Mouse (Mus musculus): Measurements from ENCODE around the gene Popdc3. TPM values are rescaled to one million over a fixed set of nuclear protein-coding genes. Genes with fewer than 3 reads are reported as not detected.
"Not testable (repeated sequence)": the region's sequence is repeated elsewhere in the genome, so short reads cannot be mapped to it uniquely, and the experiment has no call there.

Gene Popdc3
- total RNA-seq, 1 experiment from 2014 or later = not detected

DNA sequence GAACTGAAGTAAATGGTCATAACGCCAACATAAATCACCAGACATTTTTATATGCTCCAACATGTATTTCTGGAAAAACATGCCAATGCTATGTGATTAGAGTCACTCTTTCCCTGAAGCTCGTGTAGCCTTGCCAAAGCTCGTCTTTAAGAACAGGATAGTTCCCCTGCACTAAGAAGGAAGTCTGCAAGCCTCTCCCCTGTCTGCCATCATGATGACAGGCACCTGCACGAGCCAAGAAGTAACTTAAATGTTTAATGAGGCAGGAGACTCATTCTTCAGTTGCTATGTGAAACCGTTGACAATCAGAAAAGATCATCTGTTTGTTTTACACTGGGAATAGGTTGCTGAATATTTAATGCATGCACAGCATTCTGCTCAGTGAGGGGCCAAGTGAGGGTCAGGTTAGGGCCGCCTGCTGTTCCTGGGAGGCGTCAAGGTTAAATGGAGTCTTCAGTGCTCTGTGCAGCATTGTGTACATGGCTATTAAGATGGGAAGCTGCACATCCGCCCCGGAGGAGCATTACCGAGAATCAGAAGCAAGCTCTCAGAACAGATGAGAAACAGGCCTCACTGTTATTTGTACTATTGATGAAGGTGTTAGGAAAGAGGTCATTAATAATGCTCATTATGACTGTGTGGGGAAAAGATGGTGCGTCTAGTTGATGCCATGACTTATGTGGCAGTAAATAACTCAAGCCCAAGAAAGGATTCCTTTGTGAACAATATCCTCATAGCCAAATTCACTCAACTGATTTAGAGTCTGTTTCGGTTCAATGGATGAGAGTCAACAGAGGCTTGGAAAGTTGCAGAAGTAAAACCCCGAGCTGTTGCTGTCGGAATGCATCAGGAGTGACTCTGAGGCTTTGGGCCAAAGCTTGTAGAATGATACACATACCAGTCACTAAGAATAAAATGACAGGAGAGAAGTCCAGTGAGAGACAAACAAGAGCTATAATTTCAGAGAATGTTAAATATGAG is 15.7 kb downstream of the Popdc3 start:
- no peak for ATAC-seq (replicated peaks; ENCODE audit: insufficient number of reproducible peaks, low FRiP score, low TSS enrichment, poor library complexity, severe bottlenecking)

DNA sequence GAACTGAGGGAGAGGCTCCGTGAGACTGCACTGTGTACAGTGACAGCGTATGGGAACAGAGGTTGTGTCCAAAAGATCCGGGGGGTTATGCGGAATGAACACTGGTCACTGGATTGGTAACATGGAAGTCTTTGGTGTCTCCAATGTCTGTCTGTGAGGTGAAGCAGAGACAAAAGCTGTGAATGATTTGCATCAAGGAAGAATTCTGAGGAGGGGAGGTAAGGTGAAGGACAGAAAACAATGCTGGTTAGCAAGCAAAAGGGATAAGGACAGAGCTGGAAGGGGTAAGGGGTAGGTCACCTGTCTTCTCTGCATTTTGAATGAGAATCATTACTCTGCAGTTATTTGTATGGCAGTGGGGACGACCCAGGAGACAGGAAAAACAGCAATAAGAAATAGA is 16.6 kb downstream of the Popdc3 start:
- ATAC-seq (replicated peaks; ENCODE audit: insufficient number of reproducible peaks, low FRiP score, low TSS enrichment, poor library complexity, severe bottlenecking) = no peak

DNA sequence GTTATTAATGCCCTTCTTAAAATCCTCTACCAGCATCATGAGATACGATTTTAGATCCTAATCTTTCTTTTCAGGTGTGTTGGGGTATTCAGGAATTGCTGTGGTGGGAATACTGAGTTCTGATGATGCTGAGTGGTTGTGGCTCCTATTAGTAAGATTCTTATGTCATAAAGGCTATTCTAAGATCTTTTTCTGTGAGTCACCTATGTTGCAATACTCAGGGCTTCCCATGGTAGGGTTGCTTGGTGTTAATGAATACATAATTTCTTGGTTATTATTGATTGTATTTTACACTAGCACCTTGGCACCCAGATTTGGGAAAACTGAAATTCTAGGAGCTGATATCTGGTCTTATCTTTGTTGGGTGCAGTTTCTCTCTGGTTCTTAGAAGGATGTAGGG is 26.7 kb downstream of the Popdc3 start:
- ATAC-seq (replicated peaks; ENCODE audit: insufficient number of reproducible peaks, low FRiP score, low TSS enrichment, poor library complexity, severe bottlenecking) = no peak

DNA sequence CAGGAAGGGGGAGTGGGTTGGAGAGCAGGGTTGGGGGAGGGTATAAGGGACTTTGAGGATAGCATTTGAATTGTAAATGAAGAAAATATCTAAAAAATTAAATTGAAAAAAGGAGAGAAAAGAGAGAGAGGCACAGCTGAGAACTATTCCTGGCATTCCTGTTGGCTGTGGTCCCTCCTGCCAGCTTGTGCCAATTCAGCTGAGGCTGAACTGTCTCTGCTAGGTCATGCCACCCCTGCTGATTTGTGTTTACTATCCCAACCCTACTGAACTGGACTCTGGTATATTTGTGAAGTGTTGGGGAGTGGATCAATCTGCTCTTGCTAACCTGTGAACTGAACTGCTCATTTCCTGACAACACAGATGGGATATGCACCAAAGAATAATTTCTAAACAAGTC is 32.3 kb downstream of the Popdc3 start:
- no peak for ATAC-seq (replicated peaks; ENCODE audit: insufficient number of reproducible peaks, low FRiP score, low TSS enrichment, poor library complexity, severe bottlenecking)

DNA sequence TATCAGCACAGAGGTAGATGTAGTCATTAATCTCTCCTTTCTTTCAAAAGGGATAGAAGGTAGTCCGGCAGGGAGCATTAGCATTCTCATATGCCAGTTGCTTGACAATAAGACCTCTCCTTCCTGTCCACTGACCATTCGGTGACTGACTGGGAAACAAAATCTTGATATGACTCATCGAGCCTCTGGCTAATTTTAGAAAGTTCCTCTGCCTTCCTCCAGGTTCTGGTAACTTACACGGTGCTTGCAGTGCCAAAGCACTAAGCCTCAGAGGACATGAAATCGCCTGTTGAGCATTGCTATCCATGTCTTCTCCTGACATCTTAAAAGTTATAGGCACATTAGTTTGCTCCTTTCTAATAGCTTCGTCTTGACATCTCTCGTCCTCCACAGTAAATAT is 38.8 kb downstream of the Popdc3 start:
- ATAC-seq (replicated peaks; ENCODE audit: insufficient number of reproducible peaks, low FRiP score, low TSS enrichment, poor library complexity, severe bottlenecking) = no peak

DNA sequence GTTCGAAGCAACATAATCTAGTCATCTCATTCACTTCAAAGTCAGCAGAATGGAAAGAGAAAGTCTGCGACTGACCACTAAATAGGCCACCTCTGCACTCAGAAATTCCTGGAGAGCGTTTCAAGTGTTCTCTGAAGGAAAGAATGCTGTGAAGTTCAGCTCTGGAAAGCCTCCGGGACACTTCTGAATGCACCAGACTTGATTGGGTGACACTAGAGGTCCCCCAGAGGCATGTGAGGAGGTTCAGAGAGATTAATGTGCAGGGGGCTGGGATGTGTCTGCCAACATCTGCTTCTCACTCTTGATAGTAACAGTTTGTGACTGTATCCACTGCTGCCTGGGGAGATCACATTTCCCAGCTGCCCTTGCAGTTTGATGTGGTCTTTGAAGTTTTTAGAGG is 52.1 kb downstream of the Popdc3 start:
- ATAC-seq (replicated peaks; ENCODE audit: insufficient number of reproducible peaks, low FRiP score, low TSS enrichment, poor library complexity, severe bottlenecking) = no peak

DNA sequence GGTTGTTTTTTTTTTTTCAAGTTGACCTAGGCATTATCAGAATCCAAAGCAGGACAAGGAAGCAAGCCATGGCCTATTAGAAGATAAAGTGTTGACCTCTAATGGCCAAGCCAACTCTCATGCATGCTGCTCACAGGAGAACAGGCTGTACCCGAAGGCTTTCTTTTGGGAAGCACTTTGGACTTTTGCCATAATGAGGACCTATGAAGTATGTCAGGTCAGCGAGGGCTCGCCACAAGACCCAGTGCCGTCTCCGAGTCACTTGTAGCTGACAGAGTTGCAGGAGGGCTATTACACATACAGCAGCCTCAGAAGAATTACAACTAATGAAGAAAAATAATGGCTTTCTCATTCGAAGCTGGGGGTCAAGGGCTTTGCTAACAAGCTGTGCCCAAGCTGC is 55.5 kb downstream of the Popdc3 start:
- ATAC-seq (replicated peaks; ENCODE audit: insufficient number of reproducible peaks, low FRiP score, low TSS enrichment, poor library complexity, severe bottlenecking) = no peak

DNA sequence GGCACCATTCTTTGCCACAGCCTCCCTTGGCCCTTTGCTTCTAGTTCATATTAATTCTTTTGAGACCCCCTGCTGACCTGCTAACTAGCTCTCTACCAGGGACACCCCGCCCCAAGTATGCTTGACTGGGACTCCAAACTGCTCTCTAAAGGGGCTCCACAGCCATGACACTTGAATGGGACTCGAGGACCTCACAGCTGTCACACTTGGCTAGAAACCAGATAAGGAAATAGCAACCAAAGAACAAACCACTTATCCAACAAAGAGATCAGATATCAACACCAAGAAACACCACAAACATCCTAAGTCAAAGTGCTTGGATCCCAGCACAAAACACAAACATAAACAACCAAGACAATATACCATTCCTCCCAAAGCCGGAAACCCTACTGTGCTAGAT is 58.4 kb downstream of the Popdc3 start:
- ATAC-seq (replicated peaks; ENCODE audit: insufficient number of reproducible peaks, low FRiP score, low TSS enrichment, poor library complexity, severe bottlenecking) = no peak

DNA sequence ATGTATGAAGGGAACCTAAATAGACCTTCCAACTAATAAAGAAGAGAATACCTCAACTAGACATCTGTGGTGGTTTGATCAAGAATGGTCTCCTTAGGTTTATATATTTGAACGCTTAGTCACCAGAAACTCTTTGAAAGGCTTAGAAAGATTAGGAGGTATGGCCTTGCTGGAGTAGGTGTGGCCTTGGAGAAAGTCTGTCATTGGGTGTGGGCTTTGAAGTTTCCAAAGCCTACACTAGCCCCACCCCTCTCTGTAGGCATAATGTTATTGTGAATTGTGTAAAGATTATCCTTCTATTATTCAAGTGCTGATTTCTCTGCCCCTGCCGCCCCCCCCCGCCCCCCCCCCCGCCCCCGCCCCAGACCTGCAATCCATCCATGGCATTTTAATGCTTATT is 59.6 kb downstream of the Popdc3 start:
- no peak for ATAC-seq (replicated peaks; ENCODE audit: insufficient number of reproducible peaks, low FRiP score, low TSS enrichment, poor library complexity, severe bottlenecking)

DNA sequence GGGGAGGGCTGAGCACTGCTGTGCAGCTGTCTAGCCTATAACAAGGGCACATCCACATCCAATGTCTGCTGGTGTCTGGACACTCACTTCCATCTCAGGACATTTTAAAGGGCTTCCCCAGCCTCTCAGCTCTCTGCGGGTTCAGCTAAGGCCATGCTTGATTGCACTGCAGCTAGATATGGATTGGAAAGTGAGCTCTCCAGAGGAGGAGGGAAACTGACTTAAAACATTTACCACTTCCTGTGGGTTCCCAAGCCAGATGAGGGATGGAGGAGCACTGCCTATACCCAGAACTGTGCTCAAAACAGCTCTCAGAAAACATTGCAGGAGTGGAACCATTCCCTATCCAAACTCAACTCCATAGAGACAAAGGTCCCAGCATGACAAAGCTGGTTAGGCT is 82.6 kb downstream of the Popdc3 start:
- ATAC-seq (replicated peaks; ENCODE audit: insufficient number of reproducible peaks, low FRiP score, low TSS enrichment, poor library complexity, severe bottlenecking) = no peak

DNA sequence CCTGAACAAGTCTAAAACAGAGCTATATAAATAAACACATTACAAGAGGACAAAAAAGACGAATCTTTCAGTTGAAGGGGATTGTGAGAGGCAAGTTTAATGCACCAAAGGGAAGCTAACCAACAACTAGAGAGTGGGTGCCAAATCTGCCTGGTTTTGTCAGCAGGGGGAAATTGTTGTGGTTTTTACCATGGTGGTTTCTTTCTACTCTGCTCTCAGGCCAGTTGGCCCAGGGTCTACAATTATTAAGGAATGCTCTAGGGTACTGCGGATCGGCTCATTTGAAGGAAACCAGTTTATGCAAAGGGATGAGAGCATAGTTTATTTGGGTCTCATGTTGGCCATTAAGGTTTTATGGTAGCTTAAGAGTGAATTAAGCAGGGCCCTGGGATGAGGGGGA is 84.2 kb downstream of the Popdc3 start:
- no peak for ATAC-seq (replicated peaks; ENCODE audit: insufficient number of reproducible peaks, low FRiP score, low TSS enrichment, poor library complexity, severe bottlenecking)

DNA sequence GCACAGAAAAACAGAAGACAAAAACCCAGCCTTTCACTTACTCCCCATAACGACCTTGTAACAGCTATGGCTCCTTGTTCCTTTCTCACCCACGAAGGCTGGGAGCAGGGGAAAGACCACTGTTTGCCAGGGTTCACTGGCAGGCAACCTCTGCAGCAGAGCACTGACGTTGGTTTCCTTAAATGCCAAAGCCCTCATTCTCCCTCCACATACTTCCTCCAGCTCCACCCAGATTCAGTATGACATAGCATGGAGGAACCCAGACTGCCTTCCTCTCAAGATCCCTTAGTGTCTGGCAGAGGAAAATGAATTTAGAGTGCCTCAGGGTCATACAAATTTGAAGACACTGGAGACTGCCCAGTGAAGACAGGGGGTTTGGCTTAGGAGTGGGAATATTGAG is 98.6 kb downstream of the Popdc3 start:
- ATAC-seq (replicated peaks; ENCODE audit: insufficient number of reproducible peaks, low FRiP score, low TSS enrichment, poor library complexity, severe bottlenecking) = no peak

DNA sequence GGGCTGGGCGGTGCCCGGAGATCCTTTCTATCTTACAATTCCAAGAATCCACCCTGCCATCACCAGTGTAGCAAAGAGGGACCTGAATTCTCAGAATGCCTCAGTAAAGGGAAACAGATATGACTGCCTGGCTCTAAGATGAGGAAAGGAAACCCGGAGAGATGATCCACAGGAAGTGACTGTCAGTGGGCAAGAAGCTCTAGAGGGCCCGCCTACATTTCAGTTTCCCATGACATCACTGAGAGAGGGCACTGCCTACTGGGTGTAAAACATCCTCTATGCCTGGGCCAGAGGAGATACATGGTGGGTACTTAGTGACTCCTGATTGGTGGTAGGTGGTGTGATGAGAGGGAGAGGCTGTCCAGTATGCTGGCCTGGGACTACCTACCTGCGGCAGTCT is 99.1 kb downstream of the Popdc3 start:
- ATAC-seq (replicated peaks; ENCODE audit: insufficient number of reproducible peaks, low FRiP score, low TSS enrichment, poor library complexity, severe bottlenecking) = no peak

DNA sequence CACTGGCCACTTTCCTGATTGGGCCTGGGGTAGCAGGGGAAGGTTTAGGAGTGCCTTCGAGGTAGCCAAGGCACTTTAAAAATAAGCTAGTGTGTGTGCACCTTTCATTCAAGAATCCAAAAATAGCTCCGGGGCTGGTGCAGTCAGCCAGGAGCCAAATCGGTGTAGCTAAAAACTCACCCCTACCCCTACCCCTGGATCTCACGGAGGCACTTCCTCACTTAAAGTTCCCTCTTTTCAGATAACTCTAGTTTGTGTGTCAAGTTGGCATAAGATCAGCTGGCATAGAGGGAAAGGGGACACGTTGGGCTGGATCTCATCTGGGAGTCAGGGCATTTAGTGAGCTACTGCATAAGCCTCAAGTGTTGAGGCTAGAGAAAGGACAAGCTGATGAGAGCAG is 107.8 kb downstream of the Popdc3 start:
- no peak for ATAC-seq (replicated peaks; ENCODE audit: insufficient number of reproducible peaks, low FRiP score, low TSS enrichment, poor library complexity, severe bottlenecking)

DNA sequence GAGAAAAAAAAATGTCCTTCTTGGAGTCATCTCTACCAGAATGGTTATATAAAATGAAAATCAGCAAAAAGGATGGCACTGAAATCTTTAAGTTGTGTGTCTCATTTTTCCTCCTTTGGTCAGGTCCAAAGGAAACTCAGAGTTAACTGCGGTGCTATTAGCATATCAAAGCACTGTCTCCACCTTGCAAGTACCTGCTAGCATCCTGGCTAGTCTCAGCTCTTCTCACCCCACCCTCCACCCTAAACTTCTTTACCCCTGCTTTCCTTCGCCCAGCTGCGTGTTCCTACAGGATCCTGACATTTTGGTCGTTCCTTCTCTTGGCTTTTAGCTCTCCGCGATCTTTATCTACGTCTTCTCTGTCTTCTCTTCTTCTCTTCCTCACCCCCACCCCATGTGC is 110.5 kb downstream of the Popdc3 start:
- no peak for ATAC-seq (replicated peaks; ENCODE audit: insufficient number of reproducible peaks, low FRiP score, low TSS enrichment, poor library complexity, severe bottlenecking)

DNA sequence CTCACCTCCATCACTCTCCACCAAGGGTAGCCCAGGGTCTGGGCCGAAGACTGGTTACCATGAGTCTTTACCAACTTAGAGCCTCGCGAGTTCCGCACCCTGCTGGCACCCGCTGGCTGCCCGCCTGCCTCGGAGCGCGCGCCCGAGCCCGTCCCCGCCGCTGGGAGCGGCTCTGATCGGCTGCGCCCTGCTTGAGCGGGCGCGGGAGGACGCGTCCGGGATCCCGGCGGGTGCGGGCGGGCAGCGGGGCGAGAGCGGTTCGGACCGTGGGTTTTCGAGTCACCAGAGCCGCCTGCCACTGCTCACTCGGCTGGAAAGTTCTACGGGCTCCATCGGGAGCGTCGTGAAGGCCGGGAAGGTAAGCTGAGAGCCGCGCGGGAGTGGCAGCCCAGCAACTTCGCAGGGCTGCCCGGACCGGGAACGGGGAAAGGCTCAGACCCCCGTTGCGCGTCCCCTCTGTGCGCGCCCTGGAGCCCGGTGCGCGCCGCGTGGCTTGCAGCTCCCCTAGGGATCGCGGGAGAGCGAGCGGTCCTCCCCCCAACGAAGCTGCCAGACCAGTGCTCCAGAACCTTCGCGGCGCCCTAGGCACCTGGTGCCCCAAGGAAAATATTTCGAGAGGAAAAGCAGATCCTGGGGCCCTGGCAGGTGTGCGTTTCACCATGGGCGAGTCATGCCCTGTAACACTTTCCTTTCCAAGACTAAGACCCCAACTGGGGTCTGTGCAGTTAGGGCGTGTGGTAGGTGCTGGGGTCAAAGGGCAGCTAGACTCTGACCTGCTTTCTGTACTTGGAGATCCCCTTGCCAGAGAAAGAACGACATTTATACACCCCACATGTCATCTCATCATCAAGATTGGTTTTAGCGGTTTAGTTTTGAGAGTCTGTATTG is 111.6 kb downstream of the Popdc3 start:
- no peak for ATAC-seq (replicated peaks; ENCODE audit: insufficient number of reproducible peaks, low FRiP score, low TSS enrichment, poor library complexity, severe bottlenecking)

DNA sequence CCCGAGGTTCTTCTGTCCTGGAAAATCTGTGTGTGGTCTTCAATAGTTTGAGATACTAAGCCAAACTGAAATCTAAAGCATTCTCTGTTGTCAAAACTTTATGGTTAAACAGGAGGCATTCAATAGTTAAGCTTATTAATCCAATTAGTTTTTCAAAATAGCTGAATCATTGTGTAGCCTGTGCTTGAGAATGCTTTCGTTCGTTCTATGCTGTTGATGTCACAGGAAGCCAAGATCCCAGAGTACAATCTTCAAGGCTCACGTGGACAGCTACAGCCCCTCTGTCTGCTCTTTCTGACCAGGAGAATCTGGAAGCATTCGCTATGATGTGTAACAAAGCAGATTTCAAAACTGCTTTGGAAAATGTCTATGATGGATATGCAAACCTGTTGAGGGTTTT is 112.7 kb downstream of the Popdc3 start:
- no peak for ATAC-seq (replicated peaks; ENCODE audit: insufficient number of reproducible peaks, low FRiP score, low TSS enrichment, poor library complexity, severe bottlenecking)

DNA sequence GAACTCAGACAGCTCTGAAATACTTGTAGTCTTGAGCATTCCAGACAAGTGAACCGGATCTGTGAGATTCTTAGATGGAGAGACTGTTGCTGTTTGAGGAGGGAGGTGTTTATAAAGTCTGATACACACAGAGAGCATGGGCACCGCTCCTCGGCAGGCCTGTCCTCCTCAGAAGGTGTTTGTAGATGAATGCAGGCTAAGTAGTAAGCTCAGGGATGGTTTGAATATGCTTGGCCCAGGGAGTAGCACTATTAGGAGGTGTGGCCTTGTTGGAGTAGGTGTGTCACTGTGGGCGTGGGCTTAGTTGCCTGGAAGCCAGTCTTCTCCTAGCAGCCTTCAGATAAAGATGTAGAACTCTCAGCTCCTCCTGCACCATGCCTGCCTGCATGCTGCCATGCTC is 114.3 kb downstream of the Popdc3 start:
- not testable (repeated sequence) for ATAC-seq (replicated peaks; ENCODE audit: insufficient number of reproducible peaks, low FRiP score, low TSS enrichment, poor library complexity, severe bottlenecking)

DNA sequence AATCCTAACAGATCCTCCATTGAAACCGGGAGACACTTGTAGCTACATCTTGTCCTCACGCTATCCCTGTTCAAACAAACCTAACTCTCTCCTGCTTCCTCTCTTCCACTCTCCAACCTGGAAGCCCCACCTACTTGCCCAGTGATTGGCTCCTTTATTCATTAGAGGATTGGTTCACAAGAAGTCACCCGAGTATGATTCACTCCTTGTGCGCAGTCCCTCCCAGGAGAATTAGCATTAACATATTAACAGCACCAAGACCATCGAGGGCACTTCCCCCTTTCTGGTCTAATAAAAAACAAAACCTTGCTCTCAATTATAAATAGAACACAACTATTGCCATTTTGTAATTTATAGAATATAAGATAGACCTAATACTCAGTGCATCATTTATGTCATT is 117.2 kb downstream of the Popdc3 start:
- no peak for ATAC-seq (replicated peaks; ENCODE audit: insufficient number of reproducible peaks, low FRiP score, low TSS enrichment, poor library complexity, severe bottlenecking)

DNA sequence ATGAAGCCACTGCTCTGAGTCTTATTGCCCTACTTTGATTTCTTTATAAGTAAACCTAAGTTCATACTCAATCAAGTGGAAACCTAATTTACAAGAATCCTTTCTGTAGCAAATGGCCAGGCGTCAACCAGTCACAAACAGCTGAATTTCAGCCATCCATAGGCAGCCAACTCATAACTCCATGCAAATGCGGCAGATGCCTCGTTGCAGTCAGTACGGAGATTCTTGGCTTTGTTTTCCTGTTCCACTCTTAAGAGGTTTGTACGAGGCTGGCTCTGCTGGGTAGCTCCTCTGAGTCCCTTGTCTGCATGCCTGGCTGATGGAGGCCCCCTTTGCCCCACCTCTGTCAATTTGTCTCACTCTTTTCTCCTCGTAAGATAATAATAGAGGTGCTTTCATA is 120.6 kb downstream of the Popdc3 start:
- ATAC-seq (replicated peaks; ENCODE audit: insufficient number of reproducible peaks, low FRiP score, low TSS enrichment, poor library complexity, severe bottlenecking) = no peak

Measured in monocyte, adult 5-6 weeks (primary cell).